Mouse (Mus musculus) C2C12 (cell line): Measurements from ENCODE around the gene Mmrn2. TPM values are rescaled to one million over a fixed set of nuclear protein-coding genes. Genes with fewer than 3 reads are reported as not detected.

Experiments used
- H3K27me3 ChIP-seq: one replicate; pipeline ENCODE4 v1.6.1; 2011; ENCODE audit not compliant: control insufficient read depth, insufficient read depth, insufficient read length
- H3K36me3 ChIP-seq: one replicate; pipeline ENCODE4 v1.6.1; 2011; ENCODE audit not compliant: control insufficient read depth, insufficient read depth
- H3K4me3 ChIP-seq: one replicate; pipeline ENCODE4 v1.5.1; 2011; ENCODE audit warnings: mild to moderate bottlenecking, control low read depth; ENCODE audit not compliant: poor library complexity, insufficient read depth, severe bottlenecking
- H3K79me2 ChIP-seq: one replicate; pipeline ENCODE4 v1.6.1; 2011; ENCODE audit not compliant: control insufficient read depth, insufficient read depth
- H3K79me3 ChIP-seq: one replicate; pipeline ENCODE4 v1.6.1; 2011; ENCODE audit warnings: low read depth, control low read depth
- H3ac ChIP-seq: one replicate; pipeline ENCODE3; 2011; ENCODE audit warnings: low read depth; ENCODE audit not compliant: control insufficient read depth, insufficient read length
- CEBPB ChIP-seq: IDR thresholded peaks from one replicate; pipeline ENCODE4 v1.6.1; 2011; ENCODE audit warnings: low read depth, mild to moderate bottlenecking, control low read depth, moderate library complexity
- CTCF ChIP-seq: IDR thresholded peaks from one replicate; pipeline ENCODE4 v1.5.1; 2011; ENCODE audit not compliant: control insufficient read depth, insufficient read depth, insufficient read length
- FOSL1 ChIP-seq: IDR thresholded peaks from one replicate; pipeline ENCODE4 v1.8.0; 2011; ENCODE audit warnings: mild to moderate bottlenecking, low read length; ENCODE audit not compliant: poor library complexity, insufficient read depth, severe bottlenecking
- MAX ChIP-seq: IDR thresholded peaks from one replicate; pipeline ENCODE4 v1.6.1; 2011; ENCODE audit warnings: mild to moderate bottlenecking, control low read depth
- MYOD1 ChIP-seq: IDR thresholded peaks from one replicate; pipeline ENCODE4 v1.6.1; 2011; ENCODE audit warnings: low read depth; ENCODE audit not compliant: control insufficient read depth, insufficient read length
- MYOG ChIP-seq: IDR thresholded peaks from one replicate; pipeline ENCODE4 v1.6.1; 2011; ENCODE audit not compliant: control insufficient read depth, insufficient read length; ENCODE audit errors: extremely low read depth
- USF1 ChIP-seq: IDR thresholded peaks from one replicate; pipeline ENCODE4 v1.6.1; 2011; ENCODE audit warnings: low read depth, mild to moderate bottlenecking, control low read depth, moderate library complexity
- polyA plus RNA-seq: library from polyadenylated mRNA; unstranded; fragments of >200 nt; fragmentation: generic; extraction: Trizol; gene quantifications from one replicate; pipeline ENCODE4 v1.2.1, GENCODE M21; 2012; ENCODE audit warnings: missing spikeins

Mmrn2 gene
- polyA plus RNA-seq, 1 experiment, result 0.04 TPM

- Histone ChIP-seq H3K36me3 (peaks cover 19% of the 10 kb centered on the region), H3ac (no peak overlapping the region), H3K79me3 (peaks cover 11% of the 10 kb centered on the region), H3K4me3 (no peak overlapping the region), H3K27me3 (no peaks in the 10 kb centered on the region), H3K79me2 (peaks cover 47% of the 10 kb centered on the region)
- no peak for TF ChIP-seq MAX
- TF ChIP-seq MYOD1, result no peak
- no peak for TF ChIP-seq USF1
- TF ChIP-seq MYOG, result no peak
- TF ChIP-seq CEBPB, result no peak
- TF ChIP-seq FOSL1, result no peak
- no peak for TF ChIP-seq CTCF
Measured at GRCm38 (mm10) chr14:34450451-34450850, 75.2 kb downstream of the Mmrn2 start.

GRCm38 (mm10) chr14:34451872-34452271 lies 76.6 kb downstream of the Mmrn2 start:
- H3K27me3 ChIP-seq, result no peaks in the 10 kb centered on the region
- TF ChIP-seq MYOG (no peak), FOSL1 (no peak), CEBPB (no peak), USF1 (no peak), MYOD1 (no peak), MAX (no peak), CTCF (no peak)
- H3K79me2 ChIP-seq, result peaks cover 58% of the 10 kb centered on the region
- peaks cover 8% of the 10 kb centered on the region for H3K36me3 ChIP-seq
- H3K79me3 ChIP-seq, result peaks cover 15% of the 10 kb centered on the region
- no peak overlapping the region for H3K4me3 ChIP-seq
- no peak overlapping the region for H3ac ChIP-seq

GRCm38 (mm10) chr14:34453648-34454047 lies 78.4 kb downstream of the Mmrn2 start:
- Histone ChIP-seq H3K36me3 (peaks cover 6% of the 10 kb centered on the region), H3K79me3 (peaks cover 15% of the 10 kb centered on the region), H3K27me3 (no peaks in the 10 kb centered on the region), H3K79me2 (peaks cover 62% of the 10 kb centered on the region), H3ac (no peak overlapping the region), H3K4me3 (no peak overlapping the region)
- no peak for TF ChIP-seq USF1
- TF ChIP-seq MYOD1, result no peak
- no peak for TF ChIP-seq MYOG
- no peak for TF ChIP-seq MAX
- TF ChIP-seq CTCF, result no peak
- no peak for TF ChIP-seq CEBPB
- TF ChIP-seq FOSL1, result no peak

Other genes with a start within 250 kb of the Mmrn2 start
- gene Npy4r, start 223.0 kb upstream of the Mmrn2 start, polyA plus RNA-seq, result 0.36 TPM
- gene Gprin2, start 173.8 kb upstream of the Mmrn2 start, polyA plus RNA-seq, result under 0.01 TPM
- 0.01 TPM for gene Syt15, start 155.9 kb upstream of the Mmrn2 start, polyA plus RNA-seq
- 2.7 TPM for gene Shld2, start 65.0 kb upstream of the Mmrn2 start, polyA plus RNA-seq
- gene Glud1, start 64.7 kb upstream of the Mmrn2 start, polyA plus RNA-seq, result 136 TPM
- not detected for gene Fam25c, start 20.0 kb upstream of the Mmrn2 start, polyA plus RNA-seq
- gene Sncg, start 676 bp upstream of the Mmrn2 start, polyA plus RNA-seq, result 1.4 TPM
- 8.9 TPM for gene Bmpr1a, start 127.9 kb downstream of the Mmrn2 start, polyA plus RNA-seq
- not detected for gene 9230112D13Rik, start 147.3 kb downstream of the Mmrn2 start, polyA plus RNA-seq
- gene Ldb3, start 213.2 kb downstream of the Mmrn2 start, polyA plus RNA-seq, result 4.0 TPM
- not detected for gene Opn4, start 224.7 kb downstream of the Mmrn2 start, polyA plus RNA-seq